Mouse (Mus musculus): ENCODE measurements at regions not wholly inside any gene's neighbourhood (a gene's known extent, or its start where the extent isn't known, plus 50 kb on each side); places are given as distances from the start of the nearest gene placed in this dataset.

- no peak for DNase-seq (ENCODE audit: low spot score in 2 of 2)
Measured at GRCm38 (mm10) chr12:35724132-35724531, 189.3 kb upstream of the Ahr start.

- DNase-seq (ENCODE audit: low spot score in 2 of 2), result no peak
Measured at GRCm38 (mm10) chr12:35712671-35713070, 177.8 kb upstream of the Ahr start.

GRCm38 (mm10) chr12:35711549-35712070, 176.8 kb upstream of the Ahr start:
- no peak for DNase-seq (ENCODE audit: low spot score in 2 of 2)

GRCm38 (mm10) chr12:35710323-35710722, 175.5 kb upstream of the Ahr start:
- DNase-seq (ENCODE audit: low spot score in 2 of 2), result no peak

- DNase-seq (ENCODE audit: low spot score in 2 of 2), result no peak
Measured at GRCm38 (mm10) chr12:35703479-35703878, 168.6 kb upstream of the Ahr start.

GRCm38 (mm10) chr12:35702674-35703073, 167.8 kb upstream of the Ahr start:
- no peak for DNase-seq (ENCODE audit: low spot score in 2 of 2)

- DNase-seq (ENCODE audit: low spot score in 2 of 2), result no peak
Measured at GRCm38 (mm10) chr12:35694253-35694652, 159.4 kb upstream of the Ahr start.

- no peak for DNase-seq (ENCODE audit: low spot score in 2 of 2)
Measured at GRCm38 (mm10) chr12:35690914-35691313, 156.1 kb upstream of the Ahr start.

- DNase-seq (ENCODE audit: low spot score in 2 of 2), result no peak
Measured at GRCm38 (mm10) chr12:35686231-35686630, 151.4 kb upstream of the Ahr start.

- DNase-seq (ENCODE audit: low spot score in 2 of 2), result no peak
Measured at GRCm38 (mm10) chr12:35685189-35685588, 150.4 kb upstream of the Ahr start.

- DNase-seq (ENCODE audit: low spot score in 2 of 2), result no peak
Measured at GRCm38 (mm10) chr12:35681864-35682449, 147.1 kb upstream of the Ahr start.

GRCm38 (mm10) chr12:35679903-35680302, 145.1 kb upstream of the Ahr start:
- no peak for DNase-seq (ENCODE audit: low spot score in 2 of 2)

- DNase-seq (ENCODE audit: low spot score in 2 of 2), result no peak
Measured at GRCm38 (mm10) chr12:35679025-35679424, 144.2 kb upstream of the Ahr start.

- peak in 1 of 2 experiments; percentile 12 for DNase-seq (ENCODE audit: low spot score in 2 of 2)
Measured at GRCm38 (mm10) chr12:35674487-35674886, 139.6 kb upstream of the Ahr start.

- no peak for DNase-seq (ENCODE audit: low spot score in 2 of 2)
Measured at GRCm38 (mm10) chr12:35670980-35671379, 136.1 kb upstream of the Ahr start.

- no peak for DNase-seq (ENCODE audit: low spot score in 2 of 2)
Measured at GRCm38 (mm10) chr12:35668716-35669115, 133.9 kb upstream of the Ahr start.

GRCm38 (mm10) chr12:35667705-35668104, 132.9 kb upstream of the Ahr start:
- no peak for DNase-seq (ENCODE audit: low spot score in 2 of 2)

GRCm38 (mm10) chr12:35667218-35667617, 132.4 kb upstream of the Ahr start:
- no peak for DNase-seq (ENCODE audit: low spot score in 2 of 2)

GRCm38 (mm10) chr12:35666062-35666461, 131.2 kb upstream of the Ahr start:
- no peak for DNase-seq (ENCODE audit: low spot score in 2 of 2)

GRCm38 (mm10) chr12:35663062-35663461, 128.2 kb upstream of the Ahr start:
- no peak for DNase-seq (ENCODE audit: low spot score in 2 of 2)

GRCm38 (mm10) chr12:35656563-35656962, 121.7 kb upstream of the Ahr start:
- DNase-seq (ENCODE audit: low spot score in 2 of 2), result no peak

GRCm38 (mm10) chr12:35649772-35650171, 114.9 kb upstream of the Ahr start:
- DNase-seq (ENCODE audit: low spot score in 2 of 2), result no peak

- DNase-seq (ENCODE audit: low spot score in 2 of 2), result no peak
Measured at GRCm38 (mm10) chr12:35642473-35642872, 107.6 kb upstream of the Ahr start.
